Mouse (Mus musculus): ENCODE measurements around the gene Kcnj6.

Kcnj6 gene

GRCm38 (mm10) chr16:94767606-94768005 is 229.9 kb downstream of the Kcnj6 start:
- no peak for DNase-seq (ENCODE audit: low read depth)

DNA sequence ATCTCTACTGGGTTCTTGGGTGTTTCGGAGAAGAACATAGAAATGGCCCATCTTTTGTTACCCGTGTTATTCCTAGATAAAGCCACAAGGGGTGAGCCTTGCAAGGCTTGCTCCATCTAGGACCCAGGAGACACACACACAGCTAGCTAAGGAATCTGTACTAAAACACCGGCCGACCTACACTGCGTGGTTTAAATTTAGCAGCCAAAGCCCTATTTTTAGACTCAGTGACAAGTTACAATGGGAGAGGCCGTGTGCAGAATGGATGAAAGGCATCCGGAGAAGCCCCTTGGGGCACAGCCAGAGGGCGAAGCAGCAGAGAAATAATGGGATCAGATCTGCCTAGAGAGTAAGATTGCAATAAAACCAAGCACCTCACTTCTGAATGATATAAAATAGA is 232.4 kb downstream of the Kcnj6 start:
- no peak for DNase-seq (ENCODE audit: low read depth)

GRCm38 (mm10) chr16:94760732-94761131 is 236.8 kb downstream of the Kcnj6 start:
- DNase-seq (ENCODE audit: low read depth): no peak

DNA sequence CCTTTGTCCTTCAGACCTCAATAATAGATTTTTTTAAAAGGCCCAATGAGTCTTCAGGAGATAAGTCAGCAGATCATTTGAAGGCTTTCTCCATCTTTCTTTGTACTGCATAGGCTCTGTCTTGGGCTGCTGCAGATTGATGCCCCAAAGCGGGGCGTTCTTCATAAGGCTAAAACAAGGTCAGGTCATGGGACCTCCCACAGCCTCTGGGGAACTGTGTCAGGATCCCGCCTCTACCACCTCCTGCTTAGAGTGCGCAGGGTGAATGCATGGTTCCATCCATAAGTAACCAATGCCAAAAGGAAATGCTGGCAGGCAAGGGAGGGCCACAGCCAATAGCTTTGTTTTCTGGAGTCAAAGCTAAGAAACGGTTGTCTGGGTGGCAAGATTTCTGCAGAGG is 237.7 kb downstream of the Kcnj6 start:
- no peak for DNase-seq (ENCODE audit: low read depth)

GRCm38 (mm10) chr16:94758606-94759005 is 238.9 kb downstream of the Kcnj6 start:
- no peak for DNase-seq (ENCODE audit: low read depth)

DNA sequence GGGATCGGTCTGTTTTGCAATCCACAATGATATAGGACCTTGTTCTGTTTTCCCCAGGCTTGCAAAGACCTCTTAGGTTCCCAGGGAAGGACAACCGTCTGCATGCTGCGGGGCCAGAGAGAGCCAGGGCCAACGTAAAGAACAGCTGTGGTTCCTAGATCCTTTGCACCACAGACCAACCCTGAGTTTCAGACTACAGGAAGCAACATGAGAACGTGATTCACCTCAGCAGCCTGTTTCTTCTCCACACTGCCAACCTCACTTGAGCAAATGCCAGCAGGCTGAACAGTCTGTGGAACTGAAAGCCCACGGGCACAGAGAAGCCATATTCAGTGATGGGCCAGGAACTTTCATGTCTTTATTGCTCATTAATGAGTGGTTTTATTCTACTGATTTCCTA is 241.1 kb downstream of the Kcnj6 start:
- peak; percentile 62 for DNase-seq (ENCODE audit: low read depth)

- DNase-seq (ENCODE audit: low read depth): no peak
Observed at GRCm38 (mm10) chr16:94753453-94753852, 244.0 kb downstream of the Kcnj6 start.

GRCm38 (mm10) chr16:94752781-94753180 is 244.7 kb downstream of the Kcnj6 start:
- peak; percentile 65 for DNase-seq (ENCODE audit: low read depth)

DNA sequence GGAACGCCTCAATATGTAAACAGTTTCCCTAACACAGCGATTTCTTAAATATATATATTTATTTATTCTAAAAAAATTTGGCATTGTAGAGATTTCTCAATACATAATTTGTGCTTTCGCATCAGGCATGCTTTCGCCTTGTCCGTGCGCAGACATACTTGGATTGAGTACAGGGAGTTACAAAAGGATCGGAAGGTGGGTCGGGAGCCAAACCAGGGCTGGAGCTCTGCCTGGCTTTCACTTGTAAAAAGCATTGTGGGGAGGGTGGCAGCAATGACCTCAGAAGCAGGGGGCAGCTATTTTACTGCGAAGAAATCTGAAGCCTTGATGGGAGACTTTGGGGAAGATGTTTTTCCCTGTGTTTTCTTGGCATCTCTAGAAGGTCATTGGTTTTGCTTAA is 252.5 kb downstream of the Kcnj6 start:
- peak; percentile 79 for DNase-seq (ENCODE audit: low read depth)

DNA sequence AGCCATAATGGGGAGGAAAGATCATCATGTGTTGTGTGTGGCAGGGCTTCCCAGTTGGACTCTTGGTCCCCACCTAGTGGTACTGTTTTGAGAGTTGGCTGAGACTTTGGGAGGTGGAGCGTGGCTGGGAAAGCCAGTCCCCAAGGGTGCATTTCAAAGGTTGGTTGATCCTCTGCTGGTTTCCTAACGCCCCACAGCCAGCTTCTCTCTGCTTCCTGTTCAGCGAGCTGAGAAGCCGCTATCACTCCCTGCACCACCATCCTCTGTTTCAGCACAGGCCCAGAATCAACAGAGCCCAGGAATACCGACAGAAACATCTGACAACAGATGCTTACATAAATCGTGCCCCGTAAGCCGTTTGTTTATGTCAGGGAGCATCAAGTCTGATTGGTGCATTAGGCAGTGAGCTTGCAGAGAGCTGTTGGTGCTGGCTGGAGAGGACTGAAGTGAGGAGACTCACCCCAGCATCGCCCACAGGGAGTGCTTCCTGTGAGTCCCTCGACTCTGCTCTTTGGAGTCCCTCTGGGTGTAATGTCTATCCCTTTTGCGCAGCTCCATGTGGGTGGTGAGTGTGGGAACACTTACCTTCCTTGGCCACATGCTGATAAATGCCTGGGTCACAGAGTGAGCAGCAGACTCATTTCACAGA is 253.5 kb downstream of the Kcnj6 start:
- peak; percentile 75 for DNase-seq (ENCODE audit: low read depth)

GRCm38 (mm10) chr16:94737359-94737687 is 260.2 kb downstream of the Kcnj6 start:
- no peak for DNase-seq (ENCODE audit: low read depth)

DNA sequence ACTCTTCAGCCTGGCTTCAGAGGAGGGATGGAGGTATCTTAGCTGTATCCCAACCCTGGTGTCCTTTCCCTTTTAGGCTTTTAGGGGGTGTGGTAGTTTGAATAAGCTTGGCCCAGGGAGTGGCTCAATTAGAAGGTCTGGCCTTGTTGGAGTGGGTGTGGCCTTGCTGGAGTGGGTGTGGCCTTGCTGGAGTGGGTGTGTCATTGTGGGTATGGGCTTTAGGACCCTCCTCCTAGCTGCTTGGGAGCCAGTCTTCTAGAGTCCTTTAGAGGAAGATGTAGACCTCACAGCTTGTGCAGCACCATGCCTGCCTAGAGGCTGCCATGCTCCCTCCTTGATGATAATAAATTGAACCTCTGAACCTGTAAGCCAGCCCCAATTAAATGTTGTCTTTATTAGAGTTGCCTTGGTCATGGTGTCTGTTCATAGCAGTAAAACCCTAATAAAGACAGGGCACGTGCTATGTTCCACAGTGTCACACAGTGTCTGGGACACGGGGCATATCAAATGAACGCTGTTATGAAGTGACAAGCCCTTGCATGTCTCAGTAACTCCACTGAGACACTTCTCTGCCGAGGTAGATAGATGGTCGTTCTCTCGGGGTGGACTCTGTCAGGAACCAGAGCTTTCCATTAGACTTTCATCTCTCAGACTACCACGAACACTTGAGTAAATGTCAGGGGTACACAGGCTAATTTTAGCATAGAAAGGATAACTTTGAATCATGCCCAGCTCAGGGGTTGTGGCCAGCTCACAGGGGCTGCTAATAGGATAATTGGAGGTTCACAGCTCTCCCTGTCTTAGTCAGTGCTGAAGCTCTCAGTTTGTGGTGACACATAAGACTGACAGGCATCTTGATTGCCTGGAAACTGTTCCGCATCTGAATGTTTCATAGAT is 260.8 kb downstream of the Kcnj6 start:
- no peak for DNase-seq (ENCODE audit: low read depth)

DNA sequence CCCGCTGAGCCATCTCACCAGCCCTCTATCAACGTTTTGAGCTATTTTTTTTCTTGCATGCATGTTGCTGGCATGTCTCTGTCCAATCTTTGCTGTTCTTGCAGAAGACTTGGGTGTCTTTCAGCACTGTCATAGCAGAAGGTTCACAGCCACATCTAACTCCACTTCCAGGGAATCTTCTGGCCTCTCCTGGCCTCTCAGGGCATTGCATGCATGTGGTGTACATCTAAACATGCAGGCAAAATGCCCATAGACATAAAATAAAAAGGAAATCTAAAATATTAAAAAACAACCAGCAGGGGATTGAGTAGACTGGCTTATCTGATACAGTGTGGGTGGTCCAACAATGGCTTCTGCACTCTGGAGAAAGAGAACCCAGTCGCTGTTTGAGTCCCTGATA is 262.0 kb downstream of the Kcnj6 start:
- DNase-seq (ENCODE audit: low read depth): no peak

DNA sequence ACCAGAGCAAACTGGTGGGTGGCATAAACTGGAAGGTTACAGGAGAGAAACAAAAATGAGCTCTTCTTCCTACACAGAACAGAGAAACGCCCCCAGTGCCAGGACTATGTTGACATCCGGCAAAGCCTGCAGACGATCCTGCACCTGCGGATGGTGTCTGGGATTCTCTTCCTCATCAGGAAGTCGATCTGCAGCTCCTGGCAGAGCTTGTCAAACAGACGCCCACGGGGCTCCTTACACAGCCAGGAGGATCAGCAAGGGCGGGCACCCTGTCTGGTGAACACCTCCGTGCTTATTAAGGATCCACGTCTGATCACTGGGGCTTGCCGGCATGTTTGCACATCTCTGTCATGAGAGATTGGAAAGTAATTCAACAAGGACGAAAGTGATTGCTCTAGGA is 266.5 kb downstream of the Kcnj6 start:
- no peak for DNase-seq (ENCODE audit: low read depth)

- DNase-seq (ENCODE audit: low read depth): no peak
Observed at GRCm38 (mm10) chr16:94729236-94729635, 268.3 kb downstream of the Kcnj6 start.

DNA sequence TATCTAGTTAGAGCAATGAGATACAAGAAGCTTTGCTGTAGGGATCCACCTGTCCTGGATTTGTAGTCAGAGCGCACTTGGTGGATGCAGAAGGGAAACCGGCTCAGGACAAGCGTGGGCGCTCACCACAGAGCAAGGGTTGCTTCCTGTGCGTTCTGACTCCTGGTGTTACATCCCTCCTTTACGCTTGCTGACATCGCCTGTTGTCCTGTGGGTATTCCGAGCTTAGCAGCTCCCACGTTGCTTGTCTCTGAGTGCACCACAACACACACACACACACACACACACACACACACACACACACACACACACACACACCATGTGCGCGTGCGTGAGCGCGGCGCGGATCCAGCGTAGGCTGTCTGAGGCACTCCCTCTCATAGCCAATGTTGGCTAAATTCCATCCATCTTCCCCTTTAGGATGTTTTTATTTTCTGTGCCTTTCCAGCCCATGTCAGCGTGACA is 272.7 kb downstream of the Kcnj6 start:
- no peak for DNase-seq (ENCODE audit: low read depth)

DNA sequence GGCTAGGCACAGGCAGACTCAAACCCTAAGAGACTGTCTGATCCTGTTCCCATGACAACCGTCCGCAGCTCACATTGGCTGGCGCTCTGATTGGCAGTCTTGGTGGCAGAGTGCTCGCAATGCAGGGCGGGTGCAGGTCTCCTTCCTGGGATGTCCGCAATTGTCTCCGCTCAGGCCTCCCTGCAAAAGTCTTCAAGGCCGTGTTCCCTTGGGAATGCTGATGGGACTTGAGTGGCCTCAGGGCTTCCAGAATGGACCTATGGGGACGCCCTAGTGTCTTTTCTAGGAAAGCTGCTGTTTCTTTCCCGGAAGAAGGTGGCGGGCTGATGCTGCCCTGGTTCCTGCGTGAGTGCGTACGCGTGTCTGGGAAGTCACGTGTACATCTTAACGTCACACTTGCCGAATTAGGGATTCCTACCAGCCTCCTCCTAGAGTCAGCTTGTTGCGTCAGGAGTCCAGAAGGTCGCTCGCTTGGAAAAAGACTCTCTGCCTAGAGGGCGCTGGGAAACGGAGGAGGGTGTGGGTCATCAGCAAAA is 273.4 kb downstream of the Kcnj6 start:
- peak; percentile 67 for DNase-seq (ENCODE audit: low read depth)

- no peak for DNase-seq (ENCODE audit: low read depth)
Observed at GRCm38 (mm10) chr16:94722936-94723335, 274.6 kb downstream of the Kcnj6 start.

DNA sequence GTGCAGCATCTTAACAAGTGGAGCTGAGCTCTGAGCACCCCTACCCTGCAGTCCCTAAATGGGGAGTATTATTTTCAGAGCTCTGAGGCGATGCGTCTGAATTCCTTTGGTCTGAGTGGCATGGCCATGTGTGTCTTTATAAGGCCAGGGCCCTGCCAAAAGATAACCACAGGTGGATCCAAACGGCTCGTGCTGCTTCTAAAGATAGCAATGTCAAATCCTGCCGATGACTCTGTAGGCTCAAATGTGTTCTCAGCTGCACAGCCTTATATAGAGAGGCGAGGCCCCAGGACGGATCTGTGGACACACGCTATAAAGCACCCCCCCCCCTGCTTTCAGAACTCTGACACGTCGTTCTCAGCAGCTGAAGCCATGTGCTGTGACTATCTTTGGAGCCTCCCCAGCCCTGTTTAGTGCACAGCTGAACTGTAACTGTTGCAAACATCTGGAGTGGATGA is 275.9 kb downstream of the Kcnj6 start:
- DNase-seq (ENCODE audit: low read depth): no peak

DNA sequence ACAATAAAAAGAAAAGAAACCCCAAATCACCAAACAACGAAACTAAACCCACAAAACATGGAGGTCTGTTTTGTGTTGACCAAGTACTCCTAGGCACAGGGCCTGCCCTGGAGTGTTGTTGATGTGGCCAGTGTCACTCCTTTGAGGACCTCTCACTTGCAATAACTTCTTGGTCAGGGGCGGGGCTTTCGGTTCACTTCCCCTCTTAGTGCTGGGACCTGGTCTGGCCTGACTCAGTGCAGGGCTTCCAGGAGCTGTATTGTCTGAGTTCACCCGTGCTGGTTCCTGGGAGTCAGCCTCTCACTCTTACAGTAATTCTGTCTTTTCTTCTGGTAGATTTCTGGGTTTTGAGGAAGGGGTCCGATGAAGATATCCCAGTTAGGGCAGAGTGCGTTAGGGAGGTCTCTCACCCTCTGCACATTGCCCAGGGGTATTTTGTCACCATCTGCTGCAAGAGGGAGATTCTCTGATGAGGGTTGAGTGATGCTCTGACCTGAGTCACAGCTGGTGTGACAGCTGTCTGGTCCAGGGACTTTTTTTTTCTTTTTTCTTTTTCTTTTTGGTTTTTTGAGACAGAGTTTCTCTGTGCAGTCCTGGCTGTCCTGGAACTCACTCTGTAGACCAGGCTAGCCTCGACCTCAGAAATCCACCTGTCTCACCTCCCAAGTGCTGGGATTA is 276.9 kb downstream of the Kcnj6 start:
- no peak for DNase-seq (ENCODE audit: low read depth)

DNA sequence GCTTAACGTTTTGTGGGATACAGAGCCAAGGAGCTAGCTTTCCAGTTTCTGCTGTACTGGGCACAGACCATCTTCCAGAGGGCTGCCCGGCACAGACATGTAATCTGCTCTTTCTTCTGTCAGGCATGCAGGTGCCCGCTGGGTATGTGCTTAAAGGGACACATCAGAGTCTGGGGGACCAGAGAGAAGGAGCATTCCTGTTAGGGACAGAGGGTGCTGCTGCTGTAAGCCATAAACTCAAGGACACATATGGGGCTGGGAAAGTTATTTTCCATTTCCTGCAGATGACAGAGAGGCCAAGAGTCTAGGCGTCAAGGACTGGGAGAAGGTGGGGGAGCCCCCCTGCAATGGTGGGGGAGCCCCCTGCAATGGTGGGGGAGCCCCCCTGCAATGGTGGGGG is 278.0 kb downstream of the Kcnj6 start:
- no peak for DNase-seq (ENCODE audit: low read depth)

- DNase-seq (ENCODE audit: low read depth): no peak
Observed at GRCm38 (mm10) chr16:94718919-94719318, 278.6 kb downstream of the Kcnj6 start.

DNA sequence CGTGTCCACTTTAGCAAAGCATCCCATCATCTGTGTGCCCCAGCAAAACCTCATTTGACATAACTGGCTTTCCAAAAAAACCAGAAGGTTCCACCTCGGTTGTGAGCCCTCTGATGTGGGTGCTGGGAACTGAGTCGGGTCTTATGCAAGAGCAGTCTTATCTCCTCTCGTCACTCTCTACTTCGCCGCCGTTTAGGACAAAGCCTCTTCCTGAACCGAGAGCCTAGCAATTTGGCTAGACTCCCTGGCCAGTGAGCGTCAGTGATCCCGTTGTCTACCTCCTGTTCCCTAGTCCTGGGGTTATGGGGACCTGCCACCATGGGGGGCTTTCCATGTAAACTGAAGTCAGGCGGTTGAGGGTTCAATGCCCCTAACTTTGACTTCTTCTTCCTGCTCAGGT is 280.4 kb downstream of the Kcnj6 start:
- no peak for DNase-seq (ENCODE audit: low read depth)

Measured in fibroblast of lung, adult 2 months (primary cell).